Mouse (Mus musculus) olfactory bulb, adult 2 months (tissue): ENCODE data around the gene Uvrag.

Experiments used
- CTCF ChIP-seq: fragments of 200-500 bp; IDR thresholded peaks from 2 replicates; pipeline ENCODE4 v1.5.1; 2012; ENCODE audit warnings: low read depth, mild to moderate bottlenecking, low read length, moderate library complexity; ENCODE audit not compliant: insufficient read depth
- POLR2A ChIP-seq: fragments of 200-500 bp; IDR thresholded peaks from 2 replicates; pipeline ENCODE4 v1.6.1; 2012; ENCODE audit warnings: mild to moderate bottlenecking, low read depth, low read length, moderate library complexity; ENCODE audit not compliant: insufficient read depth

GRCm38 (mm10) chr7:99059934-99060333 lies 81.0 kb downstream of the Uvrag start:
- no peak for TF ChIP-seq CTCF
- TF ChIP-seq POLR2A, result no peak
